Mouse (Mus musculus): Measurements from ENCODE around the gene Llgl2. TPM values are rescaled to one million over a fixed set of nuclear protein-coding genes. Genes with fewer than 3 reads are reported as not detected.

The Llgl2 gene
- total and polyA plus RNA-seq, 3 experiments, result 3.8 to 12.3 (median 9.2) TPM

DNA sequence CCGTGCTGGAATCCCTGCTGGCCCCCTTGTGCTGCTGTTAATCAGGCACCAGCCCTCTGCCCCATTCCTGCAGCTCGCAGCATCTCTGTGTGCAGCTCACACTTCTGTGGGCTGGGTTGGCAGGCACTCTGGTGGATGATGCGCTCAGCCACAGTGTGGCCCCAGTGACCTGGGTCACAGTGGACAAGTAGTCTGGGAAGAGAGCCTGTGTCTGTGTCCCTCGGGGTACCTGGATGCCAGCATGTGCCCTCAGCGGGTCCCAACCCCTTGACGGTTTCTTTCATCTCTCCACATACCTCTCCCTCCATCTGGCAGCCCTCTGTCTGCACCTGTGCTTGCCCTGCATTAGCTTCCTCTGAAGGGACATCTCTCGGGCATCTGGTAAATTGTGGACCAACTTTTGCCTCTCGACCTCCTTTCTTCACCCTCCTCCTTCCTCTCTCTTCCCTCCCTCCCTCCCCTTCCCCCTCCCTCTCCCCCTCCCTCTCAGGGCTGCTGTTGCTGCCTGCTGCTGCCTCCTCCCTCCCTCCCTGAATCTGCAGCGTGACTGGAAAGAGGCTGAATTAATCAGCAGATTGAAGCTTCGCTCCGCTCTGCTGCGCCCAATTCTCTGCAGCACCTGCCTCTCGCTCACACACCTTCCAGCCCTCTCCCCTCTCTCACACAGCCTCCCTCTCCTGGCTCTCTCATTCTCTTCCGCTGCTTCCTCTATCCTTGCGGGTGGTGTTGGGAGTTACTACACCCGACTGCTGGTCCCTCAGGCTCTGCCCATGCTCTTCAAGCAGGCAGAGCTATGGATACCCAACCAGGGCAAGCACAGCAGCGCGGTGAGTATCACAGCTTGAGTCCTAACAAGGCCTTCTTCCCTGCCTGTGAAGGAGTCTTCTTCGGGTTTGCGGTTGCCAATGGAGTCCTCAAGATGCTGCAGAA is 43.4 kb upstream of the Llgl2 start:
- Histone ChIP-seq H3K4me1 (ENCODE audit: control insufficient read depth in 1 of 2, insufficient read depth in 2 of 2) (peaks cover 5 to 19% of the 10 kb centered on the region in 2 experiments; a peak in 2 of 4 replicates), H3K4me2 (ENCODE audit: insufficient read depth, low read depth, poor library complexity, severe bottlenecking) (no peak overlapping the region), H3K27ac (ENCODE audit: insufficient read depth, low read depth) (no peak overlapping the region), H3K4me3 (replicated peaks in 1 of 3; ENCODE audit: low read depth in 2 of 3, low read length in 2 of 3, poor library complexity in 1 of 3) (no peak overlapping the region), H3K9me3 (replicated peaks; ENCODE audit: low read length) (no peaks in the 10 kb centered on the region), H3K27me3 (replicated peaks) (no peaks in the 10 kb centered on the region), H3K9ac (ENCODE audit: insufficient read depth, low read depth) (no peak overlapping the region), H3K36me3 (replicated peaks in 1 of 2; ENCODE audit: control insufficient read depth in 1 of 2, insufficient read depth in 1 of 2, low read length in 1 of 2) (peaks cover 0 to 44% of the 10 kb centered on the region in 2 experiments), H3K79me2 (replicated peaks; ENCODE audit: control insufficient read depth, extremely low read depth, insufficient read depth, poor library complexity, severe bottlenecking) (no peaks in the 10 kb centered on the region)
- in situ Hi-C loops (cut with MboI; ENCODE audit: low pct_ligation_motif_present, low pct_unique_long_range_greater_than_20kb, low sequenced_read_pairs), result no loop called here
- DNase-seq (ENCODE audit: extremely low read depth), result no peak
- dilution Hi-C loops (cut with MboI; ENCODE audit: extremely low pct_ligation_motif_present, extremely low pct_unique_long_range_greater_than_20kb, low sequenced_read_pairs), result no loop called here
- no peak for TF ChIP-seq NELFE (IDR thresholded peaks at IDR 0.05; ENCODE audit: low read depth, low read length)
- no peak for TF ChIP-seq RAD21 (IDR thresholded peaks at IDR 0.05; ENCODE audit: low read depth, low read length)
- no peak for TF ChIP-seq E2F4 (IDR thresholded peaks at IDR 0.05; ENCODE audit: insufficient replicate concordance, low read depth, low read length)
- no peak for TF ChIP-seq ELF1 (IDR thresholded peaks at IDR 0.05; ENCODE audit: low read depth, low read length)
- no peak for TF ChIP-seq GABPA (IDR thresholded peaks at IDR 0.05; ENCODE audit: insufficient replicate concordance, low read depth, low read length)
- TF ChIP-seq MAFK (IDR thresholded peaks at IDR 0.05; ENCODE audit: insufficient replicate concordance, low read length), result no peak
- TF ChIP-seq MAZ (IDR thresholded peaks at IDR 0.05; ENCODE audit: low read depth, low read length), result no peak
- TF ChIP-seq CHD2 (IDR thresholded peaks at IDR 0.05; ENCODE audit: low read length), result no peak
- TF ChIP-seq SIN3A (IDR thresholded peaks at IDR 0.05; ENCODE audit: low read length), result no peak
- TF ChIP-seq MAX (IDR thresholded peaks at IDR 0.05; ENCODE audit: low read length), result no peak
- TF ChIP-seq ZMIZ1 (IDR thresholded peaks at IDR 0.05; ENCODE audit: low read depth, low read length), result no peak
- TF ChIP-seq ZKSCAN1 (IDR thresholded peaks at IDR 0.05; ENCODE audit: borderline replicate concordance, low read depth, low read length), result no peak
- no peak for TF ChIP-seq KAT2A (IDR thresholded peaks at IDR 0.05; ENCODE audit: insufficient replicate concordance, low read length)
- TF ChIP-seq RCOR1 (conservative IDR thresholded peaks at IDR 0.05; ENCODE audit: low read depth, low read length), result no peak
- TF ChIP-seq BHLHE40 (IDR thresholded peaks at IDR 0.05; ENCODE audit: low read depth, low read length), result no peak
- no peak for TF ChIP-seq ETS1 (conservative IDR thresholded peaks at IDR 0.05; ENCODE audit: low read depth, low read length)
- TF ChIP-seq MXI1 (IDR thresholded peaks at IDR 0.05; ENCODE audit: low read depth, low read length), result no peak

DNA sequence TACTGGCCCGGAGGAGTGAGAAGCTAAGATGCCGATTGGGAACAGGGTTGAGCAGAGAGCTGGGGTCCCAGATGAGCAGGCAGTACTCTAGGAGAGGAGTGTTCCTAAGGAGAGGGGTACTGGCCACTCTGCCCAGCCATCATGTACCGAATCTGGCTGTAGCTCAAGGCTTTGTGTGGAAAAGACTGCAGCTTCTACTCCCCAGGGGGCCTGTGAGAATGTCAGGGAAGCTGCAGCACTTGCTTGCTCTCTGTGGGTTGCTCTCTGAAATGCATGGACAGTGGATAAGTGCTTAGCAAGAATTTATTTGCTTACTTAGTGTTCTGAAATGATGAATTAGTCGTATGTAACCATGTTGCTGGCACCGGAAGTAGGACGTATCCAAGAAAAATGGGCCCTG is 37.4 kb upstream of the Llgl2 start:
- Histone ChIP-seq H3K9ac (ENCODE audit: insufficient read depth, low read depth) (no peak overlapping the region), H3K27me3 (replicated peaks) (no peaks in the 10 kb centered on the region), H3K4me1 (ENCODE audit: control insufficient read depth in 1 of 2, insufficient read depth in 2 of 2) (no peaks in the 10 kb centered on the region), H3K36me3 (replicated peaks in 1 of 2; ENCODE audit: control insufficient read depth in 1 of 2, insufficient read depth in 1 of 2, low read length in 1 of 2) (peaks cover 30 to 67% of the 10 kb centered on the region in 2 experiments), H3K4me2 (ENCODE audit: insufficient read depth, low read depth, poor library complexity, severe bottlenecking) (no peak overlapping the region), H3K79me2 (replicated peaks; ENCODE audit: control insufficient read depth, extremely low read depth, insufficient read depth, poor library complexity, severe bottlenecking) (no peaks in the 10 kb centered on the region), H3K4me3 (replicated peaks in 1 of 3; ENCODE audit: low read depth in 2 of 3, low read length in 2 of 3, poor library complexity in 1 of 3) (no peak overlapping the region), H3K27ac (ENCODE audit: insufficient read depth, low read depth) (no peak overlapping the region), H3K9me3 (replicated peaks; ENCODE audit: low read length) (no peaks in the 10 kb centered on the region)
- no peak for DNase-seq (ENCODE audit: extremely low read depth)
- dilution Hi-C loops (cut with MboI; ENCODE audit: extremely low pct_ligation_motif_present, extremely low pct_unique_long_range_greater_than_20kb, low sequenced_read_pairs), result no loop called here
- no peak for TF ChIP-seq EP300 (IDR thresholded peaks at IDR 0.05; ENCODE audit: low read length)
- TF ChIP-seq SMC3 (IDR thresholded peaks at IDR 0.05; ENCODE audit: low read depth, low read length), result no peak
- no peak for TF ChIP-seq MAZ (IDR thresholded peaks at IDR 0.05; ENCODE audit: low read depth, low read length)
- TF ChIP-seq CHD2 (IDR thresholded peaks at IDR 0.05; ENCODE audit: low read length), result no peak
- no peak for TF ChIP-seq NELFE (IDR thresholded peaks at IDR 0.05; ENCODE audit: low read depth, low read length)
- 0 out of 2 replicates have a peak, but pooled peaks have one; percentile 24 for TF ChIP-seq TBP (conservative IDR thresholded peaks at IDR 0.05; ENCODE audit: low read depth, low read length)
- TF ChIP-seq E2F4 (IDR thresholded peaks at IDR 0.05; ENCODE audit: insufficient replicate concordance, low read depth, low read length), result no peak
- in situ Hi-C loops (cut with MboI; ENCODE audit: low pct_ligation_motif_present, low pct_unique_long_range_greater_than_20kb, low sequenced_read_pairs), result no loop called here
